Mouse (Mus musculus) bone marrow macrophage, adult 2 months (primary cell): ENCODE measurements at regions not wholly inside any gene's neighbourhood (a gene's known extent, or its start where the extent isn't known, plus 50 kb on each side); places are given as distances from the start of the nearest gene placed in this dataset.

Source experiments
- H3K27ac ChIP-seq: 2 replicates; pipeline ENCODE4 v1.5.1; 2012; ENCODE audit warnings: low read depth, low read length; ENCODE audit not compliant: insufficient read depth
- H3K4me1 ChIP-seq: 2 replicates; pipeline ENCODE4 v1.6.1; 2012; ENCODE audit warnings: low read length; ENCODE audit not compliant: control insufficient read depth, insufficient read depth
- H3K4me3 ChIP-seq: 2 replicates; pipeline ENCODE4 v1.5.1; 2012; ENCODE audit warnings: mild to moderate bottlenecking, low read length, moderate library complexity; ENCODE audit not compliant: insufficient read depth
- CTCF ChIP-seq: IDR thresholded peaks from 2 replicates; pipeline ENCODE4 v1.5.1; 2012; ENCODE audit warnings: low read depth, mild to moderate bottlenecking, low read length, moderate library complexity
- POLR2A ChIP-seq: IDR thresholded peaks from 2 replicates; pipeline ENCODE4 v1.6.1; 2012; ENCODE audit warnings: mild to moderate bottlenecking, low read depth, low read length, borderline replicate concordance

- Histone ChIP-seq H3K4me1 (peaks cover 19% of the 10 kb centered on the region), H3K27ac (no peak overlapping the region), H3K4me3 (no peak overlapping the region)
- no peak for TF ChIP-seq POLR2A
- TF ChIP-seq CTCF = no peak
Measured at GRCm38 (mm10) chr7:90059249-90059628, 70.8 kb upstream of the Picalm start.

GRCm38 (mm10) chr7:90059629-90060301, 70.2 kb upstream of the Picalm start:
- Histone ChIP-seq H3K27ac (peak overlapping the region; percentile 12), H3K4me3 (no peak overlapping the region), H3K4me1 (peaks cover 17% of the 10 kb centered on the region)
- TF ChIP-seq CTCF (no peak), POLR2A (no peak)

- peaks cover 14% of the 10 kb centered on the region for H3K4me1 ChIP-seq
- H3K27ac ChIP-seq = peak overlapping the region; percentile 12
- TF ChIP-seq CTCF = no peak
- no peak for TF ChIP-seq POLR2A
- no peak overlapping the region for H3K4me3 ChIP-seq
Measured at GRCm38 (mm10) chr7:90060343-90061175, 69.5 kb upstream of the Picalm start.

GRCm38 (mm10) chr7:90061701-90062100, 68.3 kb upstream of the Picalm start:
- Histone ChIP-seq H3K4me1 (peaks cover 19% of the 10 kb centered on the region), H3K27ac (no peak overlapping the region), H3K4me3 (no peak overlapping the region)
- no peak for TF ChIP-seq CTCF
- no peak for TF ChIP-seq POLR2A

DNA sequence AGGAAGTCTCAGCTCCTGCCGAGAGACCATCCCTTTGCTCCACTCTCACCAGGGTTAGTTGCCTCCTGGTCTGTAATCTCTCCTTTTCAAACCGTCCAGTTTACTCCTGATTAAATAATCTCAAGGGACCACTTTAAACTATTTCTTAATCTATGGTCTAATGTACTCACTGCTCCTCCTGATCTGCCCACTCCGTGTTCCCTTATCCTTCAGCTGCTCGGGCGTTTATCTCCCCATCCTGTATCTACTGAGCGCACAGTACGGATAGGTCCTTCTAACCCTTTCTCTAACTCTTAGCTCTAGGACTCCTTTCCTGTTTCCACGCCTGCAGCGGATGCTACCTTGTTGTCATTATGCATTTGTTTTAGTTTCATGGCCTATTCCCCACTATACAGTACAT, 67.1 kb upstream of the Picalm start:
- Histone ChIP-seq H3K27ac (no peak overlapping the region), H3K4me1 (peaks cover 29% of the 10 kb centered on the region), H3K4me3 (no peak overlapping the region)
- TF ChIP-seq CTCF = no peak
- TF ChIP-seq POLR2A = no peak

GRCm38 (mm10) chr7:90064198-90064597, 65.8 kb upstream of the Picalm start:
- Histone ChIP-seq H3K4me1 (peaks cover 34% of the 10 kb centered on the region), H3K27ac (no peak overlapping the region)

GRCm38 (mm10) chr7:90065269-90065955, 64.6 kb upstream of the Picalm start:
- no peak for TF ChIP-seq POLR2A
- no peak for TF ChIP-seq CTCF
- no peak overlapping the region for H3K4me3 ChIP-seq
- no peak overlapping the region for H3K27ac ChIP-seq
- H3K4me1 ChIP-seq = peaks cover 24% of the 10 kb centered on the region

More at GRCm38 (mm10) chr7:90064198-90064597, 65.8 kb upstream of the Picalm start:
- TF ChIP-seq POLR2A = no peak
- TF ChIP-seq CTCF = no peak
- H3K4me3 ChIP-seq = no peak overlapping the region

GRCm38 (mm10) chr7:90066275-90066674, 63.7 kb upstream of the Picalm start:
- peaks cover 20% of the 10 kb centered on the region for H3K4me1 ChIP-seq
- H3K4me3 ChIP-seq = no peak overlapping the region
- TF ChIP-seq POLR2A = no peak
- no peak for TF ChIP-seq CTCF
- no peak overlapping the region for H3K27ac ChIP-seq

GRCm38 (mm10) chr7:90067961-90068665, 61.9 kb upstream of the Picalm start:
- peaks cover 20% of the 10 kb centered on the region for H3K4me1 ChIP-seq
- H3K4me3 ChIP-seq = no peak overlapping the region
- TF ChIP-seq POLR2A = no peak
- no peak for TF ChIP-seq CTCF
- H3K27ac ChIP-seq = peak overlapping the region; percentile 37

GRCm38 (mm10) chr7:90070267-90070666, 59.7 kb upstream of the Picalm start:
- no peak overlapping the region for H3K4me3 ChIP-seq
- peaks cover 20% of the 10 kb centered on the region for H3K4me1 ChIP-seq
- TF ChIP-seq CTCF (no peak), POLR2A (no peak)
- H3K27ac ChIP-seq = no peak overlapping the region
